Mouse (Mus musculus) c-Kit-negative CD71-positive TER-119-positive erythroid progenitor cells, embryonic 14.5 days (primary cell): ENCODE results near the gene Dvl3.

Experiments
- DNase-seq: peaks from one replicate; pipeline ENCODE4 v3.0.0-alpha.2; 2013; ENCODE audit warnings: low read depth, low spot score

Dvl3 gene

DNA sequence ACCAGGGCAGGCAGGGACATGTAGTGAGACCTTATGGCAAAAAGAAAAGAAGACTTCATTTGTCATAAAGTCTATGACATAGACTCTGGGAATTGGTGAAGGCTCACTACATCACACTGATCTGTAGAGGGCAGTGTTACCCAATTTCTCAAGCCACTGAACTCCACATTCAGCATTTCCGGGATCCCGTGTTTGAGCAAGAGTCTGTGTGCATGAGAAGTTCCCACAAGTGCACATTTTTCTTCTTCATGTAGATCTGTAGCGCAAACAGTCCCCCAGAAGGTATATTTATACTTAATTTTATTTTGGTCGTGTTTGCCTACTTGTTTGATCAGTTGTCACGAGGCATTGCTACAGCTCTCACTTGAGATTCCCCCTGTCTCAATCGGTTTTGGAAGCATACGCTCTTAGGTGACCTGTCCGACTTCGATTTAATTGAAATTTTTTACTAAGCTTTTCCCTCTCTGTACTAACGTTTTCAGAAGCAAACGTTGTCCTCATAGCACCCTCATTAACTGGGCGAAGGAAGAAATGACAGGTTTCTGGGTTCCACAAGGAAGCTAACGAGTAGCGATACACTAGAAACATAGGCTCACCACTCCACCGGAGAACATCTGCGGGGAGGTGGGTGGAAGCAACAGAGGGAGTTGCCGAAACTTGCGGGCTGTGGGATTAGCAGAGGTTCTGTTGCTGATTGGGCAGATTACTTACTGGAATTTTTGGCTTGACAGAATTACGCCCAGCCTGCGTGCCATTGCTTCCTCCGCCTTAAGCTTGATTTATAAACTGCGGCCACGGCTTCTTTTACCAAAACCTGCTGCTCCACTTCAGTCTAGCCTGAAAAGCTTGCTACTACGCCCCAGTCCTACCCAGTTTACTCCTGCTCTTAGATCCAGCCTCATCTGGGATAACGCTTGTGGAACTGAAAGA, 19.8 kb upstream of the Dvl3 start:
- peak; percentile 62 for DNase-seq

- DNase-seq = no peak
Observed at GRCm38 (mm10) chr16:20497980-20498676, 18.7 kb upstream of the Dvl3 start.

- peak; percentile 70 for DNase-seq
Observed at GRCm38 (mm10) chr16:20498677-20499475, 17.9 kb upstream of the Dvl3 start, which contains the start of gene Eif2b5. TSS of gene Eif2b5 (plus strand) at chr16:20498817.

- DNase-seq = no peak
Observed at GRCm38 (mm10) chr16:20506000-20506399, 10.8 kb upstream of the Dvl3 start.

- no peak for DNase-seq
Observed at GRCm38 (mm10) chr16:20509349-20509748, 7.4 kb upstream of the Dvl3 start.

GRCm38 (mm10) chr16:20511277-20511847, 5.4 kb upstream of the Dvl3 start:
- DNase-seq = no peak

- DNase-seq = no peak
Observed at GRCm38 (mm10) chr16:20516032-20516431, 750 bp upstream of the Dvl3 start.

- DNase-seq = no peak
Observed at GRCm38 (mm10) chr16:20517216-20517615, 434 bp downstream of the Dvl3 start.

- no peak for DNase-seq
Observed at GRCm38 (mm10) chr16:20517701-20518374, 1.1 kb downstream of the Dvl3 start.

DNA sequence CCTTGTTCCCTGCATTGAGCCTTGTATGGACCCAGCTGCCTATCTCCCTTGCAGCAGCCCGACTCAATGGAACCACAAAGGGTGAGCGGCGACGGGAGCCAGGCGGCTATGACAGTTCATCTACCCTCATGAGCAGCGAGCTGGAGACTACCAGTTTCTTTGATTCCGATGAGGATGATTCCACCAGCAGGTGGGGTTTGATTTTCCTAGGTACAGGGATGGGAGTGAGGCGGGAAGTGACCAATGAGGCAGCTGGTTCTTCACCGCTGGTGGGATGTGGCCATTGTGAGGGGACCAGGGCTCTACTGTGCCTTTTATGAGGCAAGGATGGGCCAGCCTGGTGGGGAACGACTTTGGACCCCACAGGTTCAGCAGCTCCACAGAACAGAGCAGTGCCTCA, 7.1 kb downstream of the Dvl3 start:
- DNase-seq = no peak

DNA sequence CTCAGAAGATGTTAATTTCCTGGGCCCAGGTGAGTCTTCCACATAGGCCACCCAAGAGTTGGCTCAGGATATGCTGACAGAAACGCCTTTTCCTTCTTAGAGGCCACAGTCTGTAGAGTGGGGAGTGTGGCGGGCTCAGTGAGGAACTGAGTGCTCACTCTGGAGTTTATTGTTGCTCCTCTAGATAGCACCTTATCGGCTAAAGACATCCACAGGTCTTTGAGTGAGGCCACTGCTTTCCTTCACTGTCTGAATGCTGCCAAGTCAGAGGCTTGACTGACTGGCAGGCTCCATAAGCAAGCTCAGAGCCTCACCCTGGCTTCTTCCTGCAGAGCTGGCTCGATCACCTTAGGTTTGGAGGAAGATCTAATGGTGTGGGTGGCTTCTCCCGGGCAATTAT, 12.0 kb downstream of the Dvl3 start:
- DNase-seq = no peak

DNA sequence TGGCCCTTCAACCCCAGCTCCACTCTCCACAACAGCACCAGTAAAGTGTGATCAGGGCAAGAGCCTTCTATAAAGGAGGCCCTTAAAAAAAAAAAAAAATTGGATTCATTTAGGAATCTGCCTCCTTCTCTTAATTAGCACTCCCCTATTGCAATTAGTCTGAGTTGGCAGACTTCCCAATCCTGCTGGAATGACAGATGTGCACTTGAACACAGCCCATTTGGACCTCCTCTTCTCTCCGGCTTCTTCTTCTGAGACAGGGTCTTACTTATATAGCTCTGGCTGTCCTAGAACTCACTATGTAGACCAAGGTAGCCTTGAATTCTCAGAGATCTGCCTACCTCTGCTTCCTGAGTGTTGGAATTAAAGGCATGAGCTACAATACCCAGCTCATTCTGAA, 12.6 kb downstream of the Dvl3 start:
- no peak for DNase-seq

- DNase-seq = no peak
Observed at GRCm38 (mm10) chr16:20530941-20531340, 14.2 kb downstream of the Dvl3 start.

- DNase-seq = no peak
Observed at GRCm38 (mm10) chr16:20534617-20535295, 18.0 kb downstream of the Dvl3 start.

- DNase-seq = peak; percentile 96
Observed at GRCm38 (mm10) chr16:20535296-20536080, 18.7 kb downstream of the Dvl3 start, which contains the start of gene Ap2m1. TSS of gene Ap2m1 (plus strand) at chr16:20535478.

DNA sequence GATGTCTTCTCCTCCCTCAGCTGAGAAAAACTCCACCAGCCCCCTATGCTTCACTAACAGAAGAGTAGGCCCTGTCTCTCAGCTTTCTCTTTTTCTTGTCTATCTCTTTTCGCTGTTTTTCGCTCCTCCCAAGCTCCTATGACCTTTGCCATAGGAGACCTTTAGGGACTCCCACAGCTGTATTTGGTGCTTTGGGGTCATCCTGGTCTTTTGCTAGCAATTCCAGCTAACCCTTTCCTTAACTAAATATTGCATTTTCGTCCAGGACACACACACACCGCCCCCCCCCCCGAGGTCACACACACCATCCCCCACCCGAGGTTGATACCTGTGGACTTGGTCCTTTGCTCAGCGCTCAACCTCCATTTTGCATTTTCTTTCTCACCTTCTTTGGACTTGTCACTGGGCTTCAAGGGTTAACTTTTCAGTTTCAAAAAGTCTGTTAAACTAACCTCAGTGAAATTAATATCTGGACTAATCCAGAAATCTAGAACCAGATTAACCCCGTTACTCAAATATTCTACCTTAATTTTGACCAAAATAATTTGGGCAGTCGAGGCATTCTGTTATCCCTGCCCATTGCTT, 19.4 kb downstream of the Dvl3 start:
- no peak for DNase-seq

GRCm38 (mm10) chr16:20537071-20537471, 20.3 kb downstream of the Dvl3 start:
- DNase-seq = peak; percentile 48

GRCm38 (mm10) chr16:20537601-20538320, 21.0 kb downstream of the Dvl3 start:
- peak; percentile 30 for DNase-seq
